Mouse (Mus musculus) intestine, postnatal 0 days (tissue): ENCODE measurements at regions not wholly inside any gene's neighbourhood (a gene's known extent, or its start where the extent isn't known, plus 50 kb on each side); places are given as distances from the start of the nearest gene placed in this dataset.

Experiments
- ATAC-seq: fragments of 200-750 bp; cut with Nextera tagmentation; 2 replicates; pipeline ENCODE4 v1.8.0; 2017; ENCODE audit warnings: mild to moderate bottlenecking, moderate TSS enrichment, moderate library complexity
- H3K27ac ChIP-seq: fragments of 300-500 bp; sonication (generic); 2 replicates; pipeline ENCODE4 v1.5.1; 2014; ENCODE audit warnings: mild to moderate bottlenecking, low read depth, low read length, moderate library complexity
- H3K27me3 ChIP-seq: fragments of 300-500 bp; sonication (generic); replicated peaks from 2 replicates; pipeline ENCODE4 v1.6.1; 2014; ENCODE audit warnings: low read length, mixed read lengths; ENCODE audit not compliant: control insufficient read depth, insufficient read depth
- H3K36me3 ChIP-seq: fragments of 300-500 bp; sonication (generic); 2 replicates; pipeline ENCODE4 v1.6.1; 2014; ENCODE audit warnings: mild to moderate bottlenecking, moderate library complexity; ENCODE audit not compliant: control insufficient read depth, insufficient read depth
- H3K4me1 ChIP-seq: fragments of 300-500 bp; sonication (generic); replicated peaks from 2 replicates; pipeline ENCODE4 v1.6.1; 2014; ENCODE audit warnings: antibody characterized with exemption, low read length, mixed read lengths; ENCODE audit not compliant: control insufficient read depth, insufficient read depth
- H3K4me2 ChIP-seq: fragments of 300-500 bp; sonication (generic); replicated peaks from 2 replicates; pipeline ENCODE4 v1.6.1; 2014; ENCODE audit warnings: low read depth, mild to moderate bottlenecking, moderate library complexity
- H3K4me3 ChIP-seq: fragments of 300-500 bp; sonication (generic); 2 replicates; pipeline ENCODE4 v1.5.1; 2014; ENCODE audit warnings: low read depth, low read length
- H3K9ac ChIP-seq: fragments of 300-500 bp; sonication (generic); 2 replicates; pipeline ENCODE4 v1.6.1; 2014; ENCODE audit warnings: mild to moderate bottlenecking, low read depth, low read length
- H3K9me3 ChIP-seq: fragments of 300-500 bp; sonication (generic); 2 replicates; pipeline ENCODE4 v1.6.1; 2016; ENCODE audit warnings: mixed run types; ENCODE audit not compliant: control insufficient read depth
- CTCF ChIP-seq: sonication (generic); IDR thresholded peaks from 2 replicates; pipeline ENCODE4 v1.5.1; 2016; ENCODE audit warnings: low read depth, mild to moderate bottlenecking, control low read depth, antibody characterized with exemption, moderate library complexity
- WGBS: fragments of 180-500 bp; shearing (Covaris S2); extraction: QIAGEN DNeasy Blood & Tissue Kit; methylation state at CpG from one replicate; pipeline ENCODE4 v1.1.7; 2014; 5-methylcytosine and 5-hydroxymethylcytosine counted together

DNA sequence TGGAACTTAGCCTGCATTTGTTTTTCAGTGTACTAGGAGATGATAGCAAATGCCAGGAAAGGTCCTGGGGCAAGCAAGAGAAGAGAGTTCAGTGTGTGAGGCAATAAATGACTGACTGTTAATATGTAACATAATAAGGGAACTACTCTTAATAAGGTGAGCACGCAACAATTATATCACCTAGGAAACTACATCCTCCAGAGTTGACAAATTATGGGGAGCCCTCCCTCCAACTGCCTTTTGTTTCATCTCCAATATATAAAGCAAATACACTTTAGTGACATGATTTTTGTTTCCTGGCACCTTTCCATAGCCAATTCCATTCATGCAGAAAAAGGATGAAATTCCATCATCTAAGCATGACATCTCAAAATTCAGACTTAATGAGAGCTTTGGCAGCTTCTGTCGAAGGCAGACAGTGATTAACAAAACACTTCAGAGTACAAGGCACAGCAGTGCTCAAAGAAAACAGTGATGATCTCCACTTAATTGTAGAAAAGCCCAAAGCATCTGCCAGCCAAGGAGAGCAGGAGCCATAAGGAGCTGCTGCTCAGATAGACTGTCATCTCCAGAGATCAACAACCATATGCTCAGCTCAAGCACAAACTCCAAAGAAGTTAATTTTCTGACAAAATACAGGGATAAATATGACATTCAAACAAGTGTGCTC, 536.1 kb upstream of the Arrdc3 start:
- no peaks in the 10 kb centered on the region for H3K36me3 ChIP-seq
- no peaks in the 10 kb centered on the region for H3K9me3 ChIP-seq
- H3K4me2 ChIP-seq = no peak overlapping the region
- 51% methylated on average over 2 of the region's 2 CpGs for WGBS
- H3K4me3 ChIP-seq = no peak overlapping the region
- H3K27ac ChIP-seq = no peak overlapping the region
- no peak for ATAC-seq
- TF ChIP-seq CTCF = no peak
- no peak overlapping the region for H3K9ac ChIP-seq
- no peaks in the 10 kb centered on the region for H3K4me1 ChIP-seq
- no peaks in the 10 kb centered on the region for H3K27me3 ChIP-seq

- H3K4me3 ChIP-seq = no peak overlapping the region
- no peak overlapping the region for H3K9ac ChIP-seq
- ATAC-seq = no peak
- no peak overlapping the region for H3K4me2 ChIP-seq
- WGBS = 93% methylated on average over 2 of the region's 2 CpGs
- H3K4me1 ChIP-seq = no peaks in the 10 kb centered on the region
- no peaks in the 10 kb centered on the region for H3K27me3 ChIP-seq
- no peak for TF ChIP-seq CTCF
- no peaks in the 10 kb centered on the region for H3K9me3 ChIP-seq
- H3K27ac ChIP-seq = no peak overlapping the region
- H3K36me3 ChIP-seq = no peaks in the 10 kb centered on the region
These were observed 517.2 kb upstream of the Arrdc3 start for GRCm38 (mm10) chr13:80365964-80366363.

DNA sequence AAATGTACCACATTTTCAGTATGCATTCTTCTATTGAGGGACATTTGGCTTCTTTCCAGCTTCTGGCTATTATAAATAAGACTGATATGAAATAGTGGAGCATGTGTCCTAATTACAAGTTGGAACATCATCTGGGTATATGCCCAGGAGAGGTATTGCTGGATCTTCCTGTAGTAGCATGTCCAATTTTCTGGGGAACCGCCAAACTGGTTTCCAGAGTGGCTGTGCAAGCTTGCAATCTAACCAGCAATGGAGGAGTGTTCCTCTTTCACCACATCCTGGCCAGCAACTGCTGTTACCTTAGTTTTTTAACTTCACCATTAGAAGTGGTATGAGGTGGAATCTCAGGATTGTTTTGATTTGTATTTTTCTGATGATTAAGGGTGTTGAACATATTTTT, 512.7 kb upstream of the Arrdc3 start:
- Histone ChIP-seq H3K9ac (no peak overlapping the region), H3K27me3 (no peaks in the 10 kb centered on the region), H3K4me3 (no peak overlapping the region), H3K36me3 (no peaks in the 10 kb centered on the region), H3K4me2 (no peak overlapping the region), H3K27ac (no peak overlapping the region), H3K4me1 (no peaks in the 10 kb centered on the region), H3K9me3 (no peaks in the 10 kb centered on the region)
- WGBS = 91% methylated on average over 1 of the region's 1 CpGs
- TF ChIP-seq CTCF = no peak
- no peak for ATAC-seq

GRCm38 (mm10) chr13:80381280-80381965, 501.8 kb upstream of the Arrdc3 start:
- WGBS = 78% methylated on average over 4 of the region's 4 CpGs
- H3K4me1 ChIP-seq = no peaks in the 10 kb centered on the region
- H3K4me3 ChIP-seq = no peak overlapping the region
- TF ChIP-seq CTCF = no peak
- no peak for ATAC-seq
- H3K27ac ChIP-seq = no peak overlapping the region
- H3K9ac ChIP-seq = no peak overlapping the region
- no peaks in the 10 kb centered on the region for H3K9me3 ChIP-seq
- H3K36me3 ChIP-seq = no peaks in the 10 kb centered on the region
- no peak overlapping the region for H3K4me2 ChIP-seq
- no peaks in the 10 kb centered on the region for H3K27me3 ChIP-seq

- WGBS = 66% methylated on average over 2 of the region's 2 CpGs
- H3K4me2 ChIP-seq = no peak overlapping the region
- H3K36me3 ChIP-seq = no peaks in the 10 kb centered on the region
- H3K27ac ChIP-seq = no peak overlapping the region
- H3K4me1 ChIP-seq = no peaks in the 10 kb centered on the region
- H3K4me3 ChIP-seq = no peak overlapping the region
- H3K27me3 ChIP-seq = no peaks in the 10 kb centered on the region
- H3K9ac ChIP-seq = no peak overlapping the region
- no peaks in the 10 kb centered on the region for H3K9me3 ChIP-seq
- TF ChIP-seq CTCF = no peak
- ATAC-seq = no peak
These were observed 501.1 kb upstream of the Arrdc3 start for GRCm38 (mm10) chr13:80381966-80382666.

DNA sequence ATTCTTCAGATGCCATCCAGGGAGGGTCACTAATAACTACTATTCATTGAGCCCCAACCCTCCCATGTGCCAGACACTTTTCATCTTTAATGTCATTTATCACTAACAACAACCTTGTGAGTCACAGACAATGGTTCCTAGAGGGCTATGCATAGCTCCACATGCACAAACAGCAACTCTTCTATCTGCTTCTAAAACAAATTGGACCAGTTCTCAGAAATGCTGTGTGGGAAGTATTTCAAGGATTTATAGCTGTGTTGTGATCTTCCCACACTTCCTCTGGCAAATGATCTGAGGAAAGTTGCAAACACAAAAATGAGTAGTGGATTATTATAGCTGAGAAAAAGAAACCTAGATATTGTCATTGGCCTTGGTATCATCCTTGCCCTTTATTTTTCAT, 474.3 kb upstream of the Arrdc3 start:
- no peak for ATAC-seq

More for the DNA sequence above, 474.3 kb upstream of the Arrdc3 start:
- H3K4me3 ChIP-seq = no peak overlapping the region
- H3K4me1 ChIP-seq = no peaks in the 10 kb centered on the region
- TF ChIP-seq CTCF = no peak
- no peaks in the 10 kb centered on the region for H3K9me3 ChIP-seq
- H3K27me3 ChIP-seq = no peaks in the 10 kb centered on the region
- no peak overlapping the region for H3K4me2 ChIP-seq
- H3K36me3 ChIP-seq = no peaks in the 10 kb centered on the region
- H3K9ac ChIP-seq = no peak overlapping the region
- no peak overlapping the region for H3K27ac ChIP-seq
